Mouse (Mus musculus) hindbrain, embryonic 16.5 days (tissue): ENCODE data around the gene Mxra8. TPM values are rescaled to one million over a fixed set of nuclear protein-coding genes. Genes with fewer than 3 reads are reported as not detected.

Experiments
- ATAC-seq: fragments of 200-750 bp; cut with Nextera tagmentation; 2 replicates; pipeline ENCODE4 v1.8.0; 2017; ENCODE audit warnings: moderate TSS enrichment, moderate library complexity
- H3K27ac ChIP-seq: fragments of 300-500 bp; sonication (generic); 2 replicates; pipeline ENCODE4 v1.5.1; 2014; ENCODE audit warnings: low read depth, mild to moderate bottlenecking, control low read depth, low read length, moderate library complexity
- H3K27me3 ChIP-seq: fragments of 300-500 bp; sonication (generic); replicated peaks from 2 replicates; pipeline ENCODE4 v1.6.1; 2014; ENCODE audit warnings: low read length; ENCODE audit not compliant: control insufficient read depth, insufficient read depth
- H3K36me3 ChIP-seq: fragments of 300-500 bp; sonication (generic); 2 replicates; pipeline ENCODE4 v1.6.1; 2014; ENCODE audit warnings: mild to moderate bottlenecking, low read length, moderate library complexity, mixed read lengths; ENCODE audit not compliant: control insufficient read depth, insufficient read depth
- H3K4me1 ChIP-seq: fragments of 300-500 bp; sonication (generic); 2 replicates; pipeline ENCODE4 v1.6.1; 2014; ENCODE audit warnings: low read depth, low read length; ENCODE audit not compliant: control insufficient read depth, insufficient read depth
- H3K4me2 ChIP-seq: fragments of 300-500 bp; sonication (generic); 2 replicates; pipeline ENCODE4 v1.6.1; 2014; ENCODE audit warnings: mild to moderate bottlenecking, low read length, control low read depth, moderate library complexity
- H3K4me3 ChIP-seq: fragments of 300-500 bp; sonication (generic); 2 replicates; pipeline ENCODE4 v1.5.1; 2014; ENCODE audit warnings: mild to moderate bottlenecking, low read length, control low read depth, moderate library complexity
- H3K9ac ChIP-seq: fragments of 300-500 bp; sonication (generic); 2 replicates; pipeline ENCODE4 v1.6.1; 2014; ENCODE audit warnings: low read depth, mild to moderate bottlenecking, control low read depth, low read length, moderate library complexity
- H3K9me3 ChIP-seq: fragments of 300-500 bp; sonication (generic); 2 replicates; pipeline ENCODE4 v1.6.1; 2014; ENCODE audit warnings: mild to moderate bottlenecking, low read length, moderate library complexity; ENCODE audit not compliant: control insufficient read depth
- WGBS: fragments of 180-500 bp; shearing (Covaris S2); extraction: QIAGEN DNeasy Blood & Tissue Kit; methylation state at CpG from one replicate; pipeline ENCODE4 v1.1.7; 2014; 5-methylcytosine and 5-hydroxymethylcytosine counted together
- microRNA-seq: library from miRNA; unstranded; fragments of <30 nt; microRNA quantifications from one replicate; pipeline ENCODE4, GENCODE M21; 2017
- polyA plus RNA-seq: library from polyadenylated mRNA; unstranded; fragments of >200 nt; fragmentation: Nextera tagmentation; extraction: Ambion mirVana; gene quantifications from 2 replicates; pipeline ENCODE4 v1.2.1, GENCODE M21; 2015

Gene Mxra8
- polyA plus RNA-seq, 1 experiment from 2014 or later = 35.7 TPM

- H3K4me3 ChIP-seq = peak overlapping the region; percentile 97
- peak overlapping the region; percentile 94 for H3K9ac ChIP-seq
- H3K9me3 ChIP-seq = no peaks in the 10 kb centered on the region
- no peaks in the 10 kb centered on the region for H3K27me3 ChIP-seq
- ATAC-seq = peak; percentile 88
- peak overlapping the region; percentile 93 for H3K4me2 ChIP-seq
- peak overlapping the region; percentile 100 for H3K27ac ChIP-seq
- H3K4me1 ChIP-seq = peaks cover 41% of the 10 kb centered on the region
- H3K36me3 ChIP-seq = peaks cover 30% of the 10 kb centered on the region
- 0% methylated on average over 56 of the region's 56 CpGs for WGBS
These were observed 52.5 kb downstream of the Mxra8 start for GRCm38 (mm10) chr4:155892017-155892416.

- H3K9ac ChIP-seq = peak overlapping the region; percentile 94
- H3K4me1 ChIP-seq = peaks cover 41% of the 10 kb centered on the region
- H3K4me2 ChIP-seq = peak overlapping the region; percentile 93
- H3K27me3 ChIP-seq = no peaks in the 10 kb centered on the region
- 6% methylated on average over 25 of the region's 37 CpGs for WGBS
- H3K9me3 ChIP-seq = no peaks in the 10 kb centered on the region
- peaks cover 27% of the 10 kb centered on the region for H3K36me3 ChIP-seq
- peak overlapping the region; percentile 100 for H3K27ac ChIP-seq
- ATAC-seq = peak; percentile 32
- peak overlapping the region; percentile 97 for H3K4me3 ChIP-seq
These were observed 53.1 kb downstream of the Mxra8 start for GRCm38 (mm10) chr4:155892438-155893211.

DNA sequence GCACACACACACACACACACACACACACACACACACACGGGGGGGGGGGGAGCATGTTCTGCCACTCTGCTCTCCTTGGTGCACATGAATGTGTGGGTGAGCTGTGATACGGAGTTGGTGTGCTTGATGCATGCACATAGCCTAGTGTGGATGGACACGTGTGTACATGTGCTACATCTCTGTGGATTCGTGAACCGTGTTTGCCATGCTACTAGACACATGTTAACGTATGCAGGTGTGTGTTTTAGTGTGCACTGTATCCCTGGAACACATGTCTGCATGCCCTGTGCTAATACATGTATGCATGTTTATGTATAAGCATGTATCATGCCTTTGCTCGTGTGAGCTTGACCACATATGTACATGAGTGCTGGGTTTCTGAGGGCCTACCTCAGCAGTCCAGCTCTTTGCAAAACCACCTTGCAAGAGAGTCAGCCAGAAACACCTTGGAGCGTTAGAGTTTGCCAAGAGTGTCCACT, 53.8 kb downstream of the Mxra8 start:
- H3K4me1 ChIP-seq = peaks cover 41% of the 10 kb centered on the region

More for the DNA sequence above, 53.8 kb downstream of the Mxra8 start:
- Histone ChIP-seq H3K4me2 (peak overlapping the region; percentile 93), H3K9ac (peak overlapping the region; percentile 94), H3K27ac (no peak overlapping the region), H3K36me3 (peaks cover 21% of the 10 kb centered on the region), H3K27me3 (no peaks in the 10 kb centered on the region), H3K4me3 (peak overlapping the region; percentile 97), H3K9me3 (no peaks in the 10 kb centered on the region)
- no peak for ATAC-seq
- 64% methylated on average over 7 of the region's 8 CpGs for WGBS

Small RNA genes lying within 50 kb of the gene (microRNA-seq; reads per million reads assigned to microRNA genes)
- gene Gm27743 = not detected

Other genes with a start within 250 kb of the Mxra8 start
- 12.3 and 16.4 TPM in 2 replicates for gene Slc35e2, start 238.3 kb upstream of the Mxra8 start, polyA plus RNA-seq
- 50.0 and 54.9 TPM in 2 replicates for gene Cdk11b, start 214.8 kb upstream of the Mxra8 start, polyA plus RNA-seq
- not detected in 2 replicates for gene Gm10563, start 194.3 kb upstream of the Mxra8 start, polyA plus RNA-seq
- 2.9 and 5.3 TPM in 2 replicates for gene Mmp23, start 186.3 kb upstream of the Mxra8 start, polyA plus RNA-seq
- gene Mib2, start 170.5 kb upstream of the Mxra8 start, polyA plus RNA-seq = 54.4 and 55.7 TPM in 2 replicates
- gene Fndc10, start 145.3 kb upstream of the Mxra8 start, polyA plus RNA-seq = 14.2 and 15.5 TPM in 2 replicates
- 166 and 178 TPM in 2 replicates for gene Ssu72, start 134.9 kb upstream of the Mxra8 start, polyA plus RNA-seq
- 17.4 and 22.2 TPM in 2 replicates for gene Tmem240, start 104.9 kb upstream of the Mxra8 start, polyA plus RNA-seq
- 93.9 and 100 TPM in 2 replicates for gene Atad3a, start 78.6 kb upstream of the Mxra8 start, polyA plus RNA-seq
- 38.0 and 39.0 TPM in 2 replicates for gene Vwa1, start 65.0 kb upstream of the Mxra8 start, polyA plus RNA-seq
- 0.89 and 1.3 TPM in 2 replicates for gene Tmem88b, start 53.8 kb upstream of the Mxra8 start, polyA plus RNA-seq
- not detected in 2 replicates for gene Ankrd65, start 49.2 kb upstream of the Mxra8 start, polyA plus RNA-seq
- 251 and 267 TPM in 2 replicates for gene Mrpl20, start 36.8 kb upstream of the Mxra8 start, polyA plus RNA-seq
- gene Ccnl2, start 27.2 kb upstream of the Mxra8 start, polyA plus RNA-seq = 118 and 132 TPM in 2 replicates
- gene Aurkaip1, start 8.4 kb upstream of the Mxra8 start, polyA plus RNA-seq = 133 and 143 TPM in 2 replicates
- gene Dvl1, start 7.7 kb downstream of the Mxra8 start, polyA plus RNA-seq = 10.2 and 10.7 TPM in 2 replicates
- 0.29 and 0.40 TPM in 2 replicates for gene Tas1r3, start 23.7 kb downstream of the Mxra8 start, polyA plus RNA-seq
- 30.2 and 31.7 TPM in 2 replicates for gene Cptp, start 29.8 kb downstream of the Mxra8 start, polyA plus RNA-seq
- gene Ints11, start 29.9 kb downstream of the Mxra8 start, polyA plus RNA-seq = 67.2 and 74.7 TPM in 2 replicates
- 66.6 and 66.7 TPM in 2 replicates for gene Pusl1, start 52.1 kb downstream of the Mxra8 start, polyA plus RNA-seq
- 62.3 and 74.5 TPM in 2 replicates for gene Acap3, start 52.1 kb downstream of the Mxra8 start, polyA plus RNA-seq
- gene Ube2j2, start 104.2 kb downstream of the Mxra8 start, polyA plus RNA-seq = 97.6 and 98.8 TPM in 2 replicates
- gene C1qtnf12, start 122.6 kb downstream of the Mxra8 start, polyA plus RNA-seq = 13.9 and 16.4 TPM in 2 replicates
- 35.5 and 35.7 TPM in 2 replicates for gene B3galt6, start 153.0 kb downstream of the Mxra8 start, polyA plus RNA-seq
- 120 and 124 TPM in 2 replicates for gene Sdf4, start 153.2 kb downstream of the Mxra8 start, polyA plus RNA-seq
- 0.64 TPM in 1 of 2 replicates, not detected in the other for gene Tnfrsf4, start 174.2 kb downstream of the Mxra8 start, polyA plus RNA-seq
- 1.7 and 1.8 TPM in 2 replicates for gene Tnfrsf18, start 186.5 kb downstream of the Mxra8 start, polyA plus RNA-seq
- not detected in 2 replicates for gene Ttll10, start 219.7 kb downstream of the Mxra8 start, polyA plus RNA-seq